Mouse (Mus musculus) erythroblast, embryonic 14.5 days (primary cell): ENCODE measurements around the gene Znrf3.

Experiments
- GATA1 ChIP-seq: IDR thresholded peaks from 2 replicates; pipeline ENCODE4 v1.6.1; 2012; ENCODE audit warnings: low read length, inconsistent platforms, mixed read lengths
- TAL1 ChIP-seq: IDR thresholded peaks from 3 replicates; pipeline ENCODE4 v1.6.1; 2012; ENCODE audit warnings: low read length, inconsistent platforms, mixed read lengths

GRCm38 (mm10) chr11:5421506-5422251 lies 23.0 kb downstream of the Znrf3 start:
- TF ChIP-seq GATA1 (no peak), TAL1 (no peak)
